Mouse (Mus musculus) heart, embryonic 10.5 days (tissue): ENCODE measurements around the gene Cobll1. TPM values are rescaled to one million over a fixed set of nuclear protein-coding genes. Genes with fewer than 3 reads are reported as not detected.

ENCODE experiments used
- DNase-seq: peaks from one replicate; pipeline ENCODE4 v3.0.0-alpha.2; 2017; ENCODE audit warnings: low spot score
- H3K27ac ChIP-seq: fragments of 300-500 bp; sonication (generic); 2 replicates; pipeline ENCODE4 v1.5.1; 2016; ENCODE audit warnings: mild to moderate bottlenecking
- H3K27me3 ChIP-seq: fragments of 300-500 bp; sonication (generic); 2 replicates; pipeline ENCODE4 v1.6.1; 2016; ENCODE audit warnings: mild to moderate bottlenecking; ENCODE audit not compliant: poor library complexity, insufficient read depth, severe bottlenecking
- H3K36me3 ChIP-seq: fragments of 300-500 bp; sonication (generic); 2 replicates; pipeline ENCODE4 v1.6.1; 2016; ENCODE audit warnings: mild to moderate bottlenecking, moderate library complexity
- H3K4me1 ChIP-seq: fragments of 300-500 bp; sonication (generic); 2 replicates; pipeline ENCODE4 v1.6.1; 2016; ENCODE audit warnings: mild to moderate bottlenecking
- H3K4me3 ChIP-seq: fragments of 300-500 bp; sonication (generic); 2 replicates; pipeline ENCODE4 v1.5.1; 2016; ENCODE audit warnings: mild to moderate bottlenecking, moderate library complexity
- H3K9me3 ChIP-seq: fragments of 300-500 bp; sonication (generic); 2 replicates; pipeline ENCODE4 v1.6.1; 2016; ENCODE audit warnings: mild to moderate bottlenecking, moderate library complexity
- WGBS: fragments of 180-500 bp; shearing (Covaris S2); methylation state at CpG from one replicate; pipeline ENCODE4 v1.1.7; 2016; 5-methylcytosine and 5-hydroxymethylcytosine counted together
- polyA plus RNA-seq: library from polyadenylated mRNA; unstranded; fragments of >200 nt; fragmentation: Nextera tagmentation; extraction: Ambion mirVana; gene quantifications from 2 replicates; pipeline ENCODE4 v1.2.1, GENCODE M21; 2016

Cobll1 gene
- polyA plus RNA-seq, 1 experiment from 2014 or later, result 9.8 TPM

GRCm38 (mm10) chr2:65077544-65077943 is 161.7 kb downstream of the Cobll1 start:
- H3K9me3 ChIP-seq, result no peaks in the 10 kb centered on the region
- peaks cover 7% of the 10 kb centered on the region; the same call in 1 of the 2 replicates for H3K4me1 ChIP-seq
- H3K27me3 ChIP-seq, result no peaks in the 10 kb centered on the region
- DNase-seq, result no peak
- H3K27ac ChIP-seq, result no peak overlapping the region
- H3K36me3 ChIP-seq, result no peaks in the 10 kb centered on the region
- H3K4me3 ChIP-seq, result no peak overlapping the region
- 82% methylated on average over 3 of the region's 3 CpGs for WGBS

- H3K9me3 ChIP-seq, result no peaks in the 10 kb centered on the region
- DNase-seq, result no peak
- H3K27me3 ChIP-seq, result no peaks in the 10 kb centered on the region
- 82% methylated on average over 5 of the region's 5 CpGs for WGBS
- no peak overlapping the region for H3K4me3 ChIP-seq
- no peak overlapping the region for H3K27ac ChIP-seq
- no peaks in the 10 kb centered on the region for H3K36me3 ChIP-seq
- peaks cover 7% of the 10 kb centered on the region; the same call in 1 of the 2 replicates for H3K4me1 ChIP-seq
Observed at GRCm38 (mm10) chr2:65075840-65076239, 163.4 kb downstream of the Cobll1 start.

GRCm38 (mm10) chr2:65075431-65075830 is 163.8 kb downstream of the Cobll1 start:
- WGBS, result 82% methylated on average over 4 of the region's 4 CpGs
- no peak overlapping the region for H3K27ac ChIP-seq
- no peak overlapping the region for H3K4me3 ChIP-seq
- no peaks in the 10 kb centered on the region for H3K27me3 ChIP-seq
- H3K36me3 ChIP-seq, result no peaks in the 10 kb centered on the region
- peaks cover 7% of the 10 kb centered on the region; the same call in 1 of the 2 replicates for H3K4me1 ChIP-seq
- H3K9me3 ChIP-seq, result no peaks in the 10 kb centered on the region
- no peak for DNase-seq

- DNase-seq, result no peak
- Histone ChIP-seq H3K27me3 (no peaks in the 10 kb centered on the region), H3K36me3 (no peaks in the 10 kb centered on the region), H3K9me3 (no peaks in the 10 kb centered on the region), H3K27ac (no peak overlapping the region), H3K4me1 (no peaks in the 10 kb centered on the region), H3K4me3 (no peak overlapping the region)
- 88% methylated on average over 3 of the region's 3 CpGs for WGBS
Observed at GRCm38 (mm10) chr2:65072205-65072604, 167.0 kb downstream of the Cobll1 start.

- H3K4me1 ChIP-seq, result no peaks in the 10 kb centered on the region
Observed at GRCm38 (mm10) chr2:65053764-65054163, 185.4 kb downstream of the Cobll1 start.

GRCm38 (mm10) chr2:65052191-65053012 is 186.8 kb downstream of the Cobll1 start:
- Histone ChIP-seq H3K36me3 (no peaks in the 10 kb centered on the region), H3K9me3 (no peaks in the 10 kb centered on the region), H3K4me1 (no peaks in the 10 kb centered on the region), H3K27ac (no peak overlapping the region), H3K4me3 (no peak overlapping the region), H3K27me3 (no peaks in the 10 kb centered on the region)
- WGBS, result 86% methylated on average over 6 of the region's 6 CpGs
- no peak for DNase-seq

More at GRCm38 (mm10) chr2:65053764-65054163, 185.4 kb downstream of the Cobll1 start:
- no peaks in the 10 kb centered on the region for H3K27me3 ChIP-seq
- no peak overlapping the region for H3K4me3 ChIP-seq
- no peaks in the 10 kb centered on the region for H3K9me3 ChIP-seq
- H3K27ac ChIP-seq, result no peak overlapping the region
- DNase-seq, result no peak
- 79% methylated on average over 2 of the region's 2 CpGs for WGBS
- H3K36me3 ChIP-seq, result no peaks in the 10 kb centered on the region

GRCm38 (mm10) chr2:65050776-65051175 is 188.4 kb downstream of the Cobll1 start:
- Histone ChIP-seq H3K27ac (no peak overlapping the region), H3K4me1 (no peaks in the 10 kb centered on the region)
- WGBS, result 92% methylated on average over 3 of the region's 3 CpGs

GRCm38 (mm10) chr2:65048234-65049017 is 190.8 kb downstream of the Cobll1 start:
- 73% methylated on average over 6 of the region's 6 CpGs for WGBS
- H3K27ac ChIP-seq, result no peak overlapping the region
- no peak for DNase-seq
- H3K4me1 ChIP-seq, result 0 out of 2 replicates have a peak, but pooled peaks cover 5% of the 10 kb centered on the region
- H3K27me3 ChIP-seq, result no peaks in the 10 kb centered on the region
- no peaks in the 10 kb centered on the region for H3K36me3 ChIP-seq
- no peak overlapping the region for H3K4me3 ChIP-seq
- H3K9me3 ChIP-seq, result no peaks in the 10 kb centered on the region

More at GRCm38 (mm10) chr2:65050776-65051175, 188.4 kb downstream of the Cobll1 start:
- H3K4me3 ChIP-seq, result no peak overlapping the region
- no peak for DNase-seq
- H3K36me3 ChIP-seq, result no peaks in the 10 kb centered on the region
- H3K27me3 ChIP-seq, result no peaks in the 10 kb centered on the region
- no peaks in the 10 kb centered on the region for H3K9me3 ChIP-seq

Other genes with a start within 250 kb of the Cobll1 start
- gene Grb14, start 214.4 kb downstream of the Cobll1 start, polyA plus RNA-seq, result 49.8 and 63.3 TPM in 2 replicates
- gene Slc38a11, start 124.6 kb upstream of the Cobll1 start, polyA plus RNA-seq, result 0.15 TPM in 1 of 2 replicates, not detected in the other